Comparison of ENCODE assay signal across 18 mouse cellular contexts in the genomic region with DNA sequence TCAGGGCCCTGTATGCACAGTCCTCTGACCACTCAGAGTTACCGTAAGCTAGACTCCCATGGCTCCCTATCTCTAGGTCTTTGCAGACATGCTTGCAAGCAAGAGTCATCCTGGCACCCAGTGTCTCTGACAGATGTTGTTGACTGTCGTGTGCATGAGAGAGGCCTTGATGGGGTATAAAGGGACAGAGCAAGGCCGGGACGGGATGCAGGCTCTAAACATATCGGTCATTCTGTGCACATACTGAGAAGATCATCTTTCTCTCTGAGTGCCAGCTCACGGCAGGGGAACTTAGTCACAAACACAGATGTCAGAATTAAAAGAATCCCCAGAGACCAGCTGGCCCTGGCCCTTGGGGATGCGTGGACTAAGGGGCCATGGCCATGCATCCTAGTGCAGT.
DNase-seq lines count a peak whose midpoint lies in the region; ATAC-seq and TF ChIP-seq lines count a peak whose summit lies in the region.
"Had no signal": no experiment of that assay in that cellular context is flagged by ENCODE, and none has a peak within 500 bp of the region (broad histone marks: within the 10 kb centered on the region; RNA-seq: fewer than 3 reads in every experiment).

No protein-coding gene starts in this region.

- H3K4me1 ChIP-seq in hindbrain, embryonic 10.5 days (replicated peaks), result peaks cover 21% of the 10 kb centered on the region
- H3K4me1 ChIP-seq in hindbrain, postnatal 0 days (ENCODE audit: insufficient read depth, low read length), result no peaks in the 10 kb centered on the region
- no peaks in the 10 kb centered on the region for H3K4me1 ChIP-seq in small intestine, adult 2 months (ENCODE audit: control insufficient read depth, insufficient read depth, insufficient read length, low read length)
- H3K4me1 ChIP-seq: embryonic facial prominence, embryonic 12.5 days; forebrain, embryonic 15.5 days; heart, embryonic 12.5 days; hindbrain, embryonic 15.5 days had no signal

- H3K4me3 ChIP-seq in hindbrain, embryonic 10.5 days, result no peak overlapping the region
- H3K4me3 ChIP-seq in hindbrain, postnatal 0 days (ENCODE audit: low read length), result no peak overlapping the region
- no peak overlapping the region for H3K4me3 ChIP-seq in small intestine, adult 2 months (ENCODE audit: low read depth, low read length)
- H3K4me3 ChIP-seq: embryonic facial prominence, embryonic 12.5 days; forebrain, embryonic 15.5 days; heart, embryonic 12.5 days; hindbrain, embryonic 15.5 days had no signal

- TF ChIP-seq CTCF in hindbrain, postnatal 0 days (IDR thresholded peaks at IDR 0.05; ENCODE audit: low read depth), result no peak
- no peak for TF ChIP-seq CTCF in small intestine, adult 2 months (IDR thresholded peaks at IDR 0.05; ENCODE audit: extremely low read depth, insufficient read length, insufficient replicate concordance, low read depth, low read length)

- no peaks in the 10 kb centered on the region for H3K27me3 ChIP-seq in hindbrain, embryonic 10.5 days (ENCODE audit: insufficient read depth, poor library complexity, severe bottlenecking)
- H3K27me3 ChIP-seq in hindbrain, postnatal 0 days (ENCODE audit: insufficient read depth, low read length), result no peaks in the 10 kb centered on the region
- no peaks in the 10 kb centered on the region for H3K27me3 ChIP-seq in small intestine, adult 2 months (ENCODE audit: control insufficient read depth, insufficient read depth, low read length)
- H3K27me3 ChIP-seq: CH12.LX; embryonic facial prominence, embryonic 12.5 days; forebrain, embryonic 15.5 days; heart, embryonic 12.5 days; hindbrain, embryonic 15.5 days had no signal

- WGBS in hindbrain, embryonic 10.5 days, result 78% methylated on average over 7 of the region's 7 CpGs
- WGBS in hindbrain, postnatal 0 days, result 71% methylated on average over 7 of the region's 7 CpGs
- WGBS in small intestine, adult 2 months, result 84% methylated on average over 7 of the region's 7 CpGs

- H3K9ac ChIP-seq in hindbrain, postnatal 0 days (replicated peaks; ENCODE audit: low read length), result no peak overlapping the region
- H3K9ac ChIP-seq: embryonic facial prominence, embryonic 12.5 days; forebrain, embryonic 15.5 days; heart, embryonic 12.5 days; hindbrain, embryonic 15.5 days had no signal

- TF ChIP-seq POLR2A in small intestine, adult 2 months (IDR thresholded peaks at IDR 0.05; ENCODE audit: low read depth, low read length), result no peak

- 0 out of 2 replicates have a peak overlapping the region, but pooled peaks have one; percentile 23 for H3K27ac ChIP-seq in hindbrain, embryonic 10.5 days
- H3K27ac ChIP-seq in hindbrain, postnatal 0 days, result no peak overlapping the region
- H3K27ac ChIP-seq in small intestine, adult 2 months (ENCODE audit: insufficient read depth, low read depth, low read length), result peak overlapping the region; percentile 27; the same call in 1 of the 2 replicates
- H3K27ac ChIP-seq: embryonic facial prominence, embryonic 12.5 days; forebrain, embryonic 15.5 days; hindbrain, embryonic 15.5 days had no signal

- no peak overlapping the region for H3K4me2 ChIP-seq in hindbrain, postnatal 0 days (ENCODE audit: low read depth, low read length)
- H3K4me2 ChIP-seq: embryonic facial prominence, embryonic 12.5 days; forebrain, embryonic 15.5 days; heart, embryonic 12.5 days; hindbrain, embryonic 15.5 days had no signal

- no peaks in the 10 kb centered on the region for H3K9me3 ChIP-seq in hindbrain, embryonic 10.5 days
- no peaks in the 10 kb centered on the region for H3K9me3 ChIP-seq in hindbrain, postnatal 0 days (ENCODE audit: low read length)
- H3K9me3 ChIP-seq: embryonic facial prominence, embryonic 12.5 days; forebrain, embryonic 15.5 days; heart, embryonic 12.5 days; hindbrain, embryonic 15.5 days had no signal

- no peaks in the 10 kb centered on the region for H3K36me3 ChIP-seq in hindbrain, embryonic 10.5 days
- no peaks in the 10 kb centered on the region for H3K36me3 ChIP-seq in hindbrain, postnatal 0 days (ENCODE audit: insufficient read depth, low read length)
- no peaks in the 10 kb centered on the region for H3K36me3 ChIP-seq in small intestine, adult 2 months (ENCODE audit: control insufficient read depth, insufficient read depth, low read length)
- H3K36me3 ChIP-seq: embryonic facial prominence, embryonic 12.5 days; forebrain, embryonic 15.5 days; heart, embryonic 12.5 days; hindbrain, embryonic 15.5 days had no signal

- ATAC-seq in hindbrain, postnatal 0 days, result no peak
- ATAC-seq: forebrain, embryonic 15.5 days; inflammation-experienced regulatory T-cells, adult 6 months; intestine, postnatal 0 days had no signal

- DNase-seq in adrenal gland, adult 8-10 months, result peak; percentile 16
- no peak for DNase-seq in adrenal gland, adult 18-20 months (ENCODE audit: low spot score in 2 of 2)
- no peak for DNase-seq in hindbrain, embryonic 10.5 days (ENCODE audit: low spot score)
- DNase-seq in hindbrain, postnatal 0 days (ENCODE audit: low spot score), result no peak
- DNase-seq in Muller cell, postnatal 12 days (ENCODE audit: inconsistent ontology term), result peak; percentile 6
- DNase-seq in layer of hippocampus, adult 18-20 months (ENCODE audit: low spot score in 2 of 2), result no peak
- no peak for DNase-seq in gastrocnemius, postnatal 10 days
- DNase-seq: cerebellum, adult 8-10 months; cerebellum, postnatal 14 days; embryo, embryonic 11 days had no signal

Comparison
In these comparisons a context has a peak if more than half of its experiments do, and no peak if none do; other contexts are left out.
1. DNase-seq: peak in adrenal gland, adult 8-10 months (single experiment) and Muller cell, postnatal 12 days (single experiment); none in adrenal gland, adult 18-20 months (0 of 2), hindbrain, embryonic 10.5 days (single experiment), hindbrain, postnatal 0 days (single experiment), layer of hippocampus, adult 18-20 months (0 of 2) and gastrocnemius, postnatal 10 days (single experiment).